Mouse (Mus musculus): ENCODE measurements at regions not wholly inside any gene's neighbourhood (a gene's known extent, or its start where the extent isn't known, plus 50 kb on each side); places are given as distances from the start of the nearest gene placed in this dataset.

GRCm38 (mm10) chr17:47974503-47974902 is 50.1 kb upstream of the Foxp4 start:
- Histone ChIP-seq H3K27me3 (ENCODE audit: control insufficient read depth, insufficient read depth, low read length) (no peaks in the 10 kb centered on the region), H3K4me2 (replicated peaks; ENCODE audit: low read depth, low read length) (peak overlapping the region; percentile 52), H3K36me3 (ENCODE audit: control insufficient read depth, insufficient read depth, low read length) (no peaks in the 10 kb centered on the region), H3K9ac (replicated peaks; ENCODE audit: low read depth, low read length) (peak overlapping the region; percentile 22; the same call in 1 of the 2 replicates), H3K9me3 (ENCODE audit: control insufficient read depth, low read depth, low read length) (no peaks in the 10 kb centered on the region), H3K27ac (ENCODE audit: low read length) (peak overlapping the region; percentile 90), H3K4me3 (ENCODE audit: low read depth, low read length) (peak overlapping the region; percentile 15; the same call in 1 of the 2 replicates), H3K4me1 (ENCODE audit: control insufficient read depth, insufficient read depth, low read length) (peaks cover 43% of the 10 kb centered on the region)
- WGBS, result 8% methylated on average over 13 of the region's 13 CpGs
- ATAC-seq (ENCODE audit: insufficient number of reproducible peaks, insufficient read depth, low FRiP score, low read depth), result no peak

Measured in stomach, embryonic 14.5 days (tissue).